Mouse (Mus musculus) layer of hippocampus, postnatal 36 days (tissue): Measurements from ENCODE around the gene Myo1d. TPM values are rescaled to one million over a fixed set of nuclear protein-coding genes. Genes with fewer than 3 reads are reported as not detected.

ENCODE experiments used
- DNase-seq, 2 experiments: peaks; one replicate each; pipeline ENCODE4 v3.0.0; 2022
- total RNA-seq, 2 experiments: library from RNA; stranded (reverse); gene quantifications; 2 replicates each; pipeline ENCODE4 v1.2.3; 2021

Myo1d gene
- total RNA-seq, 2 experiments from 2014 or later: 7.0 to 7.8 TPM

DNA sequence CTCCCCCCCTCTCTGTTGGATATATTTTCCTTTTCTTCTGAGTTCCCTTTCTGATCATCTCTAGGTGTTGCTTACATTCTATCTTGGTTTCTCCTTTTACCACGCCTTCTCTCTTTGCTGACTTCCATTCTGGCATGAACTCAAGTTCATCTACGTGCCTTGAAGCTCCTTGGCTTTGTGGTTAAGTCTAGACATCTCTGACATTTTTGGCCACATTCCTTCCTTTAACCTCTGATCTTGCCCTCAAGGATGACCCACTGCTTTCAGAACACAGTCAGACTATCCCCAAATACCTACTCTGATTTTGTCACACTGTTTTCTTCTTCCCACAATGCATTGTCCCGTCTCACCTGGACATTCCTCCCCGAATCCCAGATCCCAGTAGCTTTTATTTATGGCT, 240.8 kb downstream of the Myo1d start:
- no peak for DNase-seq

DNA sequence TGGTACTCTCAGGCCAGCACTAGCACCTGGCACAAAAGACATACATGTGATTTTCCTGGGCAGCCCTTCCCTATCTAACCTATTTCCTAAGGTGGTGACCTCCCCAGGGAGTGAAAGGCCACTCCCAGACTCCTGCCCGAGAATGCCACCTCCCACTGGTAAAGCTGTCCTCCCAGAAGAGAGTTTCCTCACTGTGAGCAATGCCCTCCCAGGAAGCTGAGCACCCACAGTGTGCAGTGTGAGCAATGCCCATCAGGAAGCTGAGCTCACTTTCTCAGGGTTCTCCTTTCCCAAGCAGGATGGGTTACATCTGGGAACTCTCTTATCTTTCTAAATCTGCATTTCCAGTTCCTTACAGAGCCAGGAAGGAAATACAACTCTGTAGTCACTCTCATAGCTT, 246.9 kb downstream of the Myo1d start:
- no peak for DNase-seq

DNA sequence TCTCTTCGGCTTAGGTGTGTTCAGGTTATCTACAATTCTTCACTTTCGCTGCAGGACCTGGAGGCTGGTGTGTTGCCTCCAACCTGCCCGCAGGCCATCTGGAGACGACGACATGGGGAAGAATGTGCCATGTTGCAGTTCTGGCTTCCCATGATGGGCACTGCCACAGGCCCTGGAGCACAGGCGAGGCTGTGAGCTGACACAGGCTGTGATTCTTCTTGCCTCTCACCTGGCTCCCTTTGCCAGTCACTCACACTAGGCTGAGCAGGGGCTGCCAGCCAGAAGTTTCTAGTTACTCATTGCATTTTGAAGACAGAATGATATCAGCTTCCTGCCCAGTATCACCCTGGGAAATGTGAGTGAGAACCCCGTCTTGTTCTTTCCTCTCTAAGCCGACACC, 250.7 kb downstream of the Myo1d start:
- no peak for DNase-seq

- no peak for DNase-seq
These were observed 252.1 kb downstream of the Myo1d start for GRCm38 (mm10) chr11:80527697-80528096.

DNA sequence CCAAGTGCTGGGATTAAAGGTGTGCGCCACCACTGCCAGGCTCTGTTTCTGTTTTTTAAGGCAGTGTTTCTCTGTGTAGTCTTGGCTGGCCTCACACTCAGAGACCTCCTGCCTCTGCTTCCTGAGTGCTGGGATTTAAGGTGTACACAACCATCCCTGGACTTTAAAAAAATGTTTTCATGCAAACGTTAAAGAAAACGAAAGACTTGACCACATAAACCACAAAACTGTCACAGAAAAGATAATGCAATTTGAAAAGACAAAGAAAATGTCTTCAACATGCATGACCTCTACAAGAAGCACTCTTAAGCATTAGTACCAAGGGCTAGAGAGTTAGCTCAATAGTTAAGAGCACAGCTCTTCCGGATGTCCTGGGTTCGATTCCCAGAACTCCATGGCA, 255.6 kb downstream of the Myo1d start:
- no peak for DNase-seq

DNA sequence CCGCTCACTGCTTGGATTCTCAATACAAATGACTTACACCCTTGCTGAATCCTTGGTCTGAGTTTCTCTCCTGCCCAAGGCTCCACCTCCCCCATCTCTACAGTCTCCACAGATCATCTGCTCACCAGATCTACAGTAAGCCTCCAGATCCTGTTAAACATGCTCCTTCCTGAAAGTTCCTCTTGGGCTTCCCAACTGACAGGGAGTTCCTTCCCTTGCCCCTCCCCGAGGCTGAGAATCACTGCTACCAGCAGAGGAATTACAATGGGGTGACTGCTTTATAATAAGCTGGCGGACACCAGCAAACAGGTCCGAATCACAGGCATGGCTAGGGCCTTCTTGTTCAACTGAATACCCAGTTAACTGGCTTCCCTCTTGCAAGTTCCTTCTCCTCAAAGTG, 256.4 kb downstream of the Myo1d start:
- DNase-seq: no peak

- no peak for DNase-seq
These were observed 257.0 kb downstream of the Myo1d start for GRCm38 (mm10) chr11:80522852-80523251.

DNA sequence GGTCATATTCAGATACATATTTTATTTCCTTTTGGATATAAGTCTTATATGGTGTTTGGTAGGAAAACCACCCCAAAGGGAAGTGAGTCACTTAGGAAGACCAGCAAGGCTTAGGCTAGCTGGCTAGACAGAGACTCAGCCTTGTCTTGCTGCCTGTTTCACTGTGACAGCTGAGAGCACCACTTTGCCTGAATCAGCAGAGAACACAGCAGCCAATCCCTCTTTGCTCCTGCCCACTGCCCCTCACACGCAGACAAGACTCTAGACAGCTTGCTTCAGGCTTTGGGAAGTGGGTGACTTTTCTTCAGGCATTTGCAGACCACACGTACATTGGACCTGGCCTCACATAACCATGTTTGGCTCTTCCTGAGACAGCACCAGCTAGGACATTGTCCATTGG, 258.7 kb downstream of the Myo1d start:
- no peak for DNase-seq

DNA sequence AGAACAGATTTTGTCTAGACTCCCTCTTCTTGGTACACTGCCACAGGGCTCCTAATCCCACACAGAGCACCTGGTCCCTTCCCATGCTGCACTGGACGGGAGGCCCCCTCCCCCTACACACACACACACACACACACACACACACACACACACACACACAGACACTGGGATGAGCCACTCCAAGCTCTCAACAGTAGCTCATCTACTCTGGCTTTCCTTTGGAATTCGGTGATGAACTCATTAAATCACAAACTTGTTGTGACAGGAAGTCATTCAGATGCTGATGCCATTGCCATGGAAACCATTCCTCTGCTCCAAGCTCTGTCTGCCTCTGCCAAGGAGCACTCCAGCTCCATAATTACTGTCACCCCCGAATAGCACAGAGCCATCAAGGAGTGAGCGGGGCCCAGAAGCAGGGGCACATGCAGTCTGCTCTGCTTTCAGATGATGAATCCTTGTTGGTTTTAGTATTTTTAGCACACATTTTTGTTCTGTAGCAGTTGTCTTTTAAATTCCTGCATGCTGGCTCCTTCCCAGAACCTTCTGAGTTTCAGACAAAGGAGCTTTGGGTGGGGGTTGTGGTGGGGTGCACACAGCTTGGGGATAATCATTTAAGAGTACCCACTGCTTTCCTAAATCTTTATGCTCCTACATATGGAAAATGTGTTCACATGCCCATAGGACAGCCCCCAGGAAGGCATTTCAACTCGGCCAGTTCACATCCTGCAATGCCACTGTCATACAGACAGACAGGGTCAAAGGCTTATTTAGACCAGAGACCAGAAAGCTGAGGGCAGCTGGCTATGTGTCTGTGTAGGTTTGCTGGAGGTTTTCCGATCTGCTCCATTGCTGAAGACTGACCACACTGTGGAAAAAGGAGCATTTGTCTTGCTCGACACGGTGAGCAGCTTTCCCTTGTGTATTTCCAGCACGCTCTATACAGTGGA, 261.1 kb downstream of the Myo1d start:
- DNase-seq: peak; percentile 62 to 67

- no peak for DNase-seq
These were observed 263.9 kb downstream of the Myo1d start for GRCm38 (mm10) chr11:80515895-80516294.

GRCm38 (mm10) chr11:80515346-80515745, 264.5 kb downstream of the Myo1d start:
- DNase-seq: no peak

DNA sequence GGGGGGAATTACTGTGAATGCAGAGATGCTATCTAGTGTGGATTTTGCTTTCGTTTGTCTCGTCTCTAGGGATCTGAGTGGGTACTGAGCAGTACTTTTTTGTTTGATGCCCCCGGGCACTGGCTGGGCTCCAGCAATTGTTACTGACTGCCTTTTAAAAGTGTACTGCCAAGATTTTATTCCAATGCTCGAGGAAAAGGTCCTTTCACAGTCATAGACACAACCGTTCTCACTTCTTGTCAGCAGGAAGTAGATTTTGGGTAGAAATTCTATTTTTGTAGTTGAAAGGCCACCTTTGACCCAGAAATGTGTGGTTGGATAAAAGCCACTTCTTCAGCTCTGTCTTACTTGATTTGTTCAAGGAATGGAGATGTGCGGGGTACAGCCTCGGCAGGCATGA, 266.0 kb downstream of the Myo1d start:
- no peak for DNase-seq

DNA sequence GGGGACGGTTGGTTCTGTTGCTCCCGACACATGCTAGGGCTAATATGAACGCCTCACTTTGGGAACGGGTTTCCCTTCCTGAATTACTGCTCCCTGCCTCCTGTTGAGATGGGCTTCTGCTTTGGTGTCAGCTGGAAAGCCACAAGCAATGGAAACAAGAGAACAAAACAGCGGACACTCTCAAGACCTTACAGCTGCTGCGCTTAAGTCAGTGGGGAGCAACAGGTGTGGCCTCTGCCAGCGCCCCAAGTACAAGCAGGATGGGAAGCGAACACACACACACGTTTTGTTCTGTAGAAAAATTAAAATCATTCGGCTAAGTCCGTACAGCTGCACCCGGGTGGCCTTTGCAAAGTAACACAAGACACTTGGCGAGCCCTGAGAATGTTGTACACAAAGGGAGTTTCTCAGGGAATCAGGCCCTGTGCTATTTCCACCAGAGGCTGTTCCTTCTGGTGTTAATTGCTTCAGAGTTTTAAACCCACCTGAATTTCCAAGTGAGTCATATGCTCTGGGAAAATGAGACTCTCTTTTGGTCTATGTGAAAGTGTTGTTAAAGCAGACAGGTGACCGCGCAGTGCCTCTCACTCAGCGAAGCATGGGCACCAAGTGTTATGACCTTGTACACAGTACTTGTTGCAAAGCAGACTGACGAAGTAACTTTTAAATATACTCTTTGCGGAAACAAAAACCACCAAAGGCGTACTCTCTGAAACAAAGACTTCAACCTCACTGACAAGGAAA, 267.3 kb downstream of the Myo1d start:
- DNase-seq: no peak

GRCm38 (mm10) chr11:80510124-80510523, 269.7 kb downstream of the Myo1d start:
- DNase-seq: no peak

DNA sequence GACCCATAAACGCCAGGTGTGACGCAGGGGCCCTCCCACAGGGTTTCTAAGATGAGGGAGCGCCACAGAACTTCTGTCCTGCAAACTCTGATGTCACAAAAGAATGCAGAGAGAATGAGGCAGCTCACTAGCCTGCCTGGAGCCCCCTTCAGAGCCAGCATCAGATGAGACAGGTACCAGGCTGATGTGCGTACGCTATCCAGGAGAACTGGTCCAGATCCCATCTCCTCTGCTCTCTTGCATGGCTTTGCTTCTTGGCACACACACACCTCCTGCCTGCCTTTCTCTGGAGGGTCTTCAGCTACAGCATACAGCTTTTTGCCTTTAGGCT, 270.7 kb downstream of the Myo1d start:
- DNase-seq: no peak

DNA sequence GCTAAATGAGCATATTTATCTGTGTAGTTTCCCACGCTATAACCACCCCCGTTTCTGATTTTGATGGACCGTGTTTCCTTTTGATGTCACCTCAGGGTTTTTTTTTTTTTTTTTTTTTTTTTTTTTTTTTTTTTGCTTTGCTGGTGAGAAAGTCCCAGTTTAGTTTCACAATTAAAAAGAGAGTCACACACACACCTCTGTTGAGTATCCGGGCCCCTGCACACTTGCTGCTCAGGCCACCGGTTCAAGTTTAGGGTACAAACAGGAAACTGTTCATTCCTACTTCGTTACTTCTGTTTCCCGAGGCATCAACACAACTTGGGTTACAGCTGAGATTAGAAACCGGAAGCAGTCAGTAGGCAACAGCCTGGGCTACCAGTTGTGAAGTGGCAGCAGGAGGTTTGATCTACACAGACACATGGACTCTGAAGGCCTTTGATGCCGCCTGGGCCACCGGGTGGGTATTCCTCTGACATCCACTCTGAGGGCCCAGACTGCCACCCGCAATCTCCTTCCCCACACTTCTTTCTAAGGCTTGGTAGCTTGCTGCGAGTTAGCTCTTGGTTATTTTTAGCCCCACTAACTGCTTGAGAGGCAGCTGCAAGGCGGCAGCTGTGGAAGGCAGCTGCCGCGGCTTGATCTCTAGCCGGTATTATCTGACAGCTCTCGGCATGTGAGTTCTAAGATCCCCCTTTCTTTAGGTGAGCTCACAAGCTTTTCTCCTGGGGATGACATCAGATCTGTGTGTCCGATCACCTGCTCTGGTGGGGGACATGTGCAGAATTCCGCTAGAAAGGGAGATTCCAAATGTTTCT, 271.3 kb downstream of the Myo1d start:
- DNase-seq: no peak

DNA sequence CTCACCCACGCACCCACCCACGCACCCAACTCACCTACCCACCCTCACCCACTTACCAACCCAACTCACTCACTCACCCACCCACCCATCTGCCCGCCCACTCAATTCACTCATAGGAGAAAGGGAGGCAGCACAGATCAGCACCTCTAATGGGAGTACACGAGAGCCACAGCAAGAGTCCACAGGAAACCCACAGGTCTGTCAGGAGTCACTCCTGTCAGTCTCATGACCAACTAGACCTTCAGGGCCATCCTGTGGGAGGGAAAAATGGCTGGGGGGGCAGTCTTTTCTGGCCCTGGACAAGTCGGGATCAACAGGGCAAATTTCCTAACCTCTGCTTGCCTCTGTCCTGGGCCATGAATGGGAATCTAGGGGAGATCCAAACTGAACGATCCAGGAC, 272.0 kb downstream of the Myo1d start:
- no peak for DNase-seq

- no peak for DNase-seq
These were observed 273.3 kb downstream of the Myo1d start for GRCm38 (mm10) chr11:80506483-80506882.

- no peak for DNase-seq
These were observed 274.2 kb downstream of the Myo1d start for GRCm38 (mm10) chr11:80505581-80505980.

DNA sequence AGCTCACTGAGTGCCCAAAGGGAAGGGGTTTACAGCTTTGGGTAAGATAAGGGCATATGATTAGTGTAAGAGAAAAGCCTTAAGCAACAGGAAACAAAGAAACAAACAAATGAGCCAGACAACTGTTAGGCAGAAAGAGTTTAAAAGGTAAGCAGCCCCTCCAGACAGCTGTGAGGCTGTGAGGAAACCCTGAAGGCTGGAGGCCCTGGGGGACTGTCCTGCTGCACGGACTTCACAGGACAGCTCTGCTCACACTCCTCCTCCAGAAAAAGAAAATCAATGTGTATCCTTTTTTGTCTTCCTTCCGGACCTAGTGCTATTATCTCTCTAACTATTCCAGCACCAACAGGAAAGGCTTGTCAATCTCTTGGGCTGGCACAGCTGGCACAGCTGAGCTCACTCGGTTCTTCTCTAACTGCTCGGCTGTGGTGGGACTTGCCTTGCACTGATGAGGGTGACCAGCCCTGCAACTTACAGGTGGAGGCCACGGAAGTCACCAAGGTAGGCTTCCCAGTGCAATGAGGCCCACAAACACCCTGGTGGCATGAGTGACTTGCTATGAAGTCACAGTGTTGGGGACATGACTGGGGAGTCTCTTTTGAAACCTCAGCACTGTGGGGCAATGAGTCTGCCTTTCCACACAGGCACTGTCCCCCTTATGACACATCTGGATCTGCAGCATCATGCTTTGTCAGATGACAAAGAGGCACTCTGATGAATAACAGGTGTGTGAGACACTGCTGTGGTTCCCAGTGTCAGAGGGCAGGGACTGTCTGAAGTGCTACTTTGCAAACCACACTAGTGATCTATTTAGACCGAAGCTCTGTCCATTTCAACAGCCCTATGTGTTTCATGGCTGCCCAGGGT, 275.1 kb downstream of the Myo1d start:
- no peak for DNase-seq

- peak; percentile 87 to 90 for DNase-seq
These were observed 275.9 kb downstream of the Myo1d start for GRCm38 (mm10) chr11:80503726-80504452.
